Mouse (Mus musculus) midbrain, embryonic 11.5 days (tissue): ENCODE measurements around the gene Gm26657. TPM values are rescaled to one million over a fixed set of nuclear protein-coding genes. Genes with fewer than 3 reads are reported as not detected.

ENCODE experiments used
- ATAC-seq: fragments of 200-750 bp; cut with Nextera tagmentation; 2 replicates; pipeline ENCODE4 v1.8.0; 2017; ENCODE audit warnings: moderate TSS enrichment, moderate library complexity; ENCODE audit not compliant: low FRiP score
- DNase-seq: peaks from one replicate; pipeline ENCODE4 v3.0.0; 2015; ENCODE audit warnings: low spot score; ENCODE audit errors: missing footprints
- H3K27ac ChIP-seq: fragments of 300-500 bp; sonication (generic); 2 replicates; pipeline ENCODE4 v1.5.1; 2014; ENCODE audit warnings: low read depth, low read length
- H3K27me3 ChIP-seq: fragments of 300-500 bp; sonication (generic); 2 replicates; pipeline ENCODE4 v1.6.1; 2014; ENCODE audit warnings: mild to moderate bottlenecking, low read length, moderate library complexity, mixed read lengths; ENCODE audit not compliant: control insufficient read depth, insufficient read depth
- H3K36me3 ChIP-seq: fragments of 300-500 bp; sonication (generic); 2 replicates; pipeline ENCODE4 v1.6.1; 2014; ENCODE audit warnings: mild to moderate bottlenecking, low read length, moderate library complexity, mixed read lengths; ENCODE audit not compliant: control insufficient read depth, insufficient read depth
- H3K4me1 ChIP-seq: fragments of 300-500 bp; sonication (generic); 2 replicates; pipeline ENCODE4 v1.6.1; 2014; ENCODE audit warnings: low read length; ENCODE audit not compliant: control insufficient read depth, insufficient read depth
- H3K4me2 ChIP-seq: fragments of 300-500 bp; sonication (generic); 2 replicates; pipeline ENCODE4 v1.6.1; 2014; ENCODE audit warnings: mild to moderate bottlenecking, moderate library complexity
- H3K4me3 ChIP-seq: fragments of 300-500 bp; sonication (generic); 2 replicates; pipeline ENCODE4 v1.5.1; 2014; ENCODE audit warnings: low read depth, low read length
- H3K9ac ChIP-seq: fragments of 300-500 bp; sonication (generic); 2 replicates; pipeline ENCODE4 v1.6.1; 2014; ENCODE audit warnings: low read length
- H3K9me3 ChIP-seq: fragments of 300-500 bp; sonication (generic); 2 replicates; pipeline ENCODE4 v1.6.1; 2016; ENCODE audit warnings: low read length; ENCODE audit not compliant: control insufficient read depth
- WGBS: fragments of 180-500 bp; shearing (Covaris S2); extraction: QIAGEN DNeasy Blood & Tissue Kit; methylation state at CpG from one replicate; pipeline ENCODE4 v1.1.7; 2014; 5-methylcytosine and 5-hydroxymethylcytosine counted together
- polyA plus RNA-seq: library from polyadenylated mRNA; unstranded; fragments of >200 nt; fragmentation: Nextera tagmentation; extraction: Ambion mirVana; gene quantifications from 2 replicates; pipeline ENCODE4 v1.2.1, GENCODE M21; 2014

The Gm26657 gene
- polyA plus RNA-seq: 0.14 TPM in 1 of 2 replicates, not detected in the other

DNA sequence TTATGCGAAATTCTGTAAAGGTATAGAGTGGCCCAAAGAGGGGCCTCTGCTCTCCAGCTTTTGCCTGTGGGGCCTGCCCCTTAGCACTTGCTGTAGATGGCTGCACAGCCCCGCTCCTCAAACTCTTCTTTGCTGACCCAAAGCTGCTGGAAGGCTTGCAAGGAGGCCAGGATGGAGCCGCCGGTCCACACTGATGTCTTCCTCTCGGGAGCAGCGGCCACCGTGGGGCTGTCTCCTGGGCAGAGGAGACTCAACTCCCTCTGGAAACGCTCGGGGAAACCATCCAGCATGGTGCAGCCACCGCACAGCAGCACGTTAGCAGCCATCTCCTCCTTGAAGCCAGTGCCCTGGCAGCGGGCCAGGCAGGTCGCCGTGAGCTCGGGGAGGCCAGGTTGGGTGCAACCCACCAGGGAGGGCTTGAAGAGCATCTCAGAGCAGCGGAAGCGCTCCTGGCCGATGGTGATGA, at the start of gene Gm26657:
Gm26657 (plus strand) TSS at position 51 of the 466 bp plus-strand sequence.
- 93% methylated on average over 18 of the region's 18 CpGs for WGBS
- no peaks in the 10 kb centered on the region for H3K9me3 ChIP-seq
- H3K4me3 ChIP-seq: no peak within 1 kb of the TSS
- H3K4me1 ChIP-seq: no peaks in the 10 kb centered on the region
- DNase-seq: no peak
- no peak for ATAC-seq
- no peaks in the 10 kb centered on the region for H3K36me3 ChIP-seq
- no peak within 1 kb of the TSS for H3K9ac ChIP-seq
- no peak within 1 kb of the TSS for H3K4me2 ChIP-seq
- H3K27ac ChIP-seq: no peak within 1 kb of the TSS
- H3K27me3 ChIP-seq: no peaks in the 10 kb centered on the region

DNA sequence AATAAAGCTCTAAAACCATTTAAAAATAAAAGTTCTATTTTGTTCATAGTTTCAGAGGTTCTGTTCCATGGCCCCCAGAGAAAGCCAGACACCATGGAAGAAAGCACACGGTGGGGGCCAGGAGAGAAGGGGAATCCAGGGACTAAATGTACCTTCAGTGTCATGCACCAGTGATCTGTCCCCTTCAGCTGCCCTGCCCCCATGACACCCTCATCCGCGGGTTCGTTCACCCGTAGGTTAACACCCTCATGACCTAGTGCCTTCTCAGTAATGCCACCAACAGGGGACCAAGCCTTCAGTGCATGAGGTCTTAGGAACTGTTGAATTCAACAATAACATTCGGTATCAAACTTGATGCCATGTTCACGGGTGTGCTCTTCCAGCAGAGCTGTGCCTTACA, 43.5 kb upstream of the Gm26657 start:
- ATAC-seq (no peak), DNase-seq (no peak)
- H3K27ac ChIP-seq: no peak overlapping the region
- H3K9me3 ChIP-seq: no peaks in the 10 kb centered on the region
- H3K4me2 ChIP-seq: no peak overlapping the region
- whole genome bisulfite sequencing: 83% methylated on average over 7 of the region's 7 CpGs
- no peak overlapping the region for H3K4me3 ChIP-seq
- H3K27me3 ChIP-seq: no peaks in the 10 kb centered on the region
- H3K36me3 ChIP-seq: no peaks in the 10 kb centered on the region
- no peaks in the 10 kb centered on the region for H3K4me1 ChIP-seq
- no peak overlapping the region for H3K9ac ChIP-seq

DNA sequence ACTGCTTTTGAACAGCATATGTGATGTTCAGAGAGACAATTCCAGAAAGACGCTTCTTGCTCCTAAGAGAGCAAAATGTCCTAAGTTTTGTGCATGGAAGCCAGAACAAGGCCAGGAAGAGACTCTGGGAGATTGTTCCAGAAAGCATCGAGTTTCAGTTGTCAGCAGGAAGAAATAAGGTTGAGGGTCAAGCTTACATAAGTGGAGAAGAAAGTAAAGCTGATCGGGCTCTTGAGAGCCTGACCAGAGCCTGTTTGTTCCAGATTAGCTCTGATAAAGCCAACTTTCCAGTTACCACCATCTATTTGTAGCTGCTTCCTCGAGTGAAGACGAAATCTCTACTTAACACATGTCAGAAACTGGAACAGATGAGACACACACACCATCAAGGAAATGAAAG, 41.2 kb upstream of the Gm26657 start:
- H3K4me1 ChIP-seq: no peaks in the 10 kb centered on the region; the same call in 1 of the 2 replicates
- WGBS: 74% methylated on average over 5 of the region's 5 CpGs
- no peak overlapping the region for H3K4me3 ChIP-seq
- ATAC-seq: no peak
- DNase-seq: no peak
- H3K27ac ChIP-seq: no peak overlapping the region
- H3K9ac ChIP-seq: no peak overlapping the region
- H3K27me3 ChIP-seq: no peaks in the 10 kb centered on the region
- no peak overlapping the region for H3K4me2 ChIP-seq
- no peaks in the 10 kb centered on the region for H3K36me3 ChIP-seq
- no peaks in the 10 kb centered on the region for H3K9me3 ChIP-seq

DNA sequence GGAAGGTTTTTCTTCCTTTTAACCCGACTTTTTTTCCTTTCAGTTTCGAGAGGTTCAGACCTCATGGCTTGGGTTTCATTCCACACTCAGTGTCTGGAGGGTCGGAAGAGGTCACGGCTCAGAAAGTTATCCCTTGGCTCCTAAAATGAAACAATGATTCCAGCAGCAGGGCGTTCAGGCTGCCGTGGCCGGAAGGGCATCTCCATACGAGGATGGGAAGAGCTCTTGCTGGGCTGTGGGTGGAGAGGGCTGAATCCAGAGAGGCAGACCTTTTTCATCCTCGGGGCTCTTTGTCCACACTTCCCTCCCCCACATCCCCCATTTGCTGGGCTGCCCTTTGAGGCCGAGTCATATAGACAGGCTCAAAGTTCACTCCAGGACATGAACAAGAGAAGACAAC, 37.6 kb upstream of the Gm26657 start:
- no peak overlapping the region for H3K4me3 ChIP-seq
- peak overlapping the region; percentile 16; the same call in 1 of the 2 replicates for H3K4me2 ChIP-seq

DNA sequence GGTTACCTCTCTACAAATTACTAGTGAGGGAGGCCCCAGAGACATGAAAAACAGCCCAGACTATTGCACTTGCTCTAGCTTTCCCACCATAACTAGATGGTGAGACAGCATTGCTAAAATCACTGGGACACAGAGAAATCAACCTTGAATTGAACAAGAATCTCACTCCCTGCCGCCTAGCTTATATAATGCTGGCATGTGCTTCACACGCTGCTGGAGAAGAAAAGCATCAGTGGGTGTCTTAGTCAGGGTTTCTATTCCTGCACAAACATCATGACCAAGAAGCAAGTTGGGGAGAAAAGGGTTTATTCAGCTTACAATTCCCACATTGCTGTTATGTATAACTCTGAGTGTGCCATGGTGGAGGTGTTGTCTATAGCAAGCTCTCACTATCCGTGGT, 26.7 kb upstream of the Gm26657 start:
- ATAC-seq (no peak), DNase-seq (no peak)
- WGBS: 86% methylated on average over 3 of the region's 3 CpGs
- H3K9ac ChIP-seq: no peak overlapping the region
- no peaks in the 10 kb centered on the region for H3K27me3 ChIP-seq
- H3K9me3 ChIP-seq: no peaks in the 10 kb centered on the region
- H3K36me3 ChIP-seq: no peaks in the 10 kb centered on the region
- no peak overlapping the region for H3K4me3 ChIP-seq
- H3K4me2 ChIP-seq: no peak overlapping the region
- no peak overlapping the region for H3K27ac ChIP-seq
- peaks cover 2% of the 10 kb centered on the region; the same call in 1 of the 2 replicates for H3K4me1 ChIP-seq

More for the DNA sequence above, 37.6 kb upstream of the Gm26657 start:
- peaks cover 5% of the 10 kb centered on the region for H3K4me1 ChIP-seq
- DNase-seq (peak; percentile 87), ATAC-seq (peak; percentile 57; the same call in 1 of the 2 replicates)
- no peak overlapping the region for H3K9ac ChIP-seq
- WGBS: 2% methylated on average over 10 of the region's 10 CpGs
- no peaks in the 10 kb centered on the region for H3K9me3 ChIP-seq
- H3K36me3 ChIP-seq: no peaks in the 10 kb centered on the region
- H3K27me3 ChIP-seq: no peaks in the 10 kb centered on the region
- no peak overlapping the region for H3K27ac ChIP-seq

DNA sequence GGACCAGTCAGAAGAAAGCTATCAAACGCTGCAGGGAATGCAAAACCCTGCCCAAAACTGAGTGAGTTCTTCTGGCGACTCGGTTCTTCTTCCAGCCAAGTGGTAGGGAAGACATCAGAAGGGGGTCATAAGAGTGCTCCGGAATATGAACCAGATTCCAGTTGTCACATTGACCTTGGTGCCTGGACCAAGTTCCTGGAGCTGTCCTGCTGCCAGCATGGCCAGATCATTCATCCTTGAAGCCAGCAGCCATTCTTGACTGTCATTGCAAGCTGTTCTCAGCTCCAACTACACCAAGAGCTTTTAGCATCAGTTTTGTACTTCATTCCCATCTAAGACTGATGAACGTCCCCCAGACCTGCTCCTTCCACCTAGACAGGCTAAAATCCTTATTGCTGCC, 23.1 kb upstream of the Gm26657 start:
- no peak overlapping the region for H3K9ac ChIP-seq
- no peaks in the 10 kb centered on the region for H3K9me3 ChIP-seq
- no peak overlapping the region for H3K4me3 ChIP-seq
- H3K4me1 ChIP-seq: no peaks in the 10 kb centered on the region
- no peak overlapping the region for H3K27ac ChIP-seq
- DNase-seq (no peak), ATAC-seq (no peak)
- WGBS: 66% methylated on average over 5 of the region's 5 CpGs
- no peaks in the 10 kb centered on the region for H3K27me3 ChIP-seq
- H3K4me2 ChIP-seq: no peak overlapping the region
- H3K36me3 ChIP-seq: no peaks in the 10 kb centered on the region

DNA sequence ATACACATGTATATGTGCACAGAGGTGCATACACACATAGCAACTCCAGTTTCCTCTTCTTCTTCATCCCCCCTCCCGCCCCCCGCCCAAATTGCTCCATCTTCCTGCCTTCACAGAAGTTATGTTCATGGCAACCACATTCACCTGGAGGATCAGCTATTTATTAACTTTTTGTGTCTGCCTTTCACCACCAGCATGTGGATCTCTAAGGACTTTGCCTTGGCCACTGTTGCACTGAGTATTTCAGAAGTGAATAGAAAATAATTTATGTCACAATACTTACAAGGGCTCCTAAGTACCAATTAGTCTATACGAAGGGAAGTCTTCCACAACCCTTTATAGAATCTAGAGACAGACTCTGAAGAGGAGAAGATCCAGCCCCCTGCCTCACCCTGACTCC, 21.9 kb upstream of the Gm26657 start:
- Histone ChIP-seq H3K27me3 (no peaks in the 10 kb centered on the region), H3K4me3 (no peak overlapping the region), H3K9me3 (no peaks in the 10 kb centered on the region), H3K36me3 (no peaks in the 10 kb centered on the region), H3K4me1 (no peaks in the 10 kb centered on the region), H3K27ac (no peak overlapping the region), H3K4me2 (no peak overlapping the region), H3K9ac (no peak overlapping the region)
- no peak for DNase-seq
- 92% methylated on average over 3 of the region's 3 CpGs for WGBS
- ATAC-seq: no peak

DNA sequence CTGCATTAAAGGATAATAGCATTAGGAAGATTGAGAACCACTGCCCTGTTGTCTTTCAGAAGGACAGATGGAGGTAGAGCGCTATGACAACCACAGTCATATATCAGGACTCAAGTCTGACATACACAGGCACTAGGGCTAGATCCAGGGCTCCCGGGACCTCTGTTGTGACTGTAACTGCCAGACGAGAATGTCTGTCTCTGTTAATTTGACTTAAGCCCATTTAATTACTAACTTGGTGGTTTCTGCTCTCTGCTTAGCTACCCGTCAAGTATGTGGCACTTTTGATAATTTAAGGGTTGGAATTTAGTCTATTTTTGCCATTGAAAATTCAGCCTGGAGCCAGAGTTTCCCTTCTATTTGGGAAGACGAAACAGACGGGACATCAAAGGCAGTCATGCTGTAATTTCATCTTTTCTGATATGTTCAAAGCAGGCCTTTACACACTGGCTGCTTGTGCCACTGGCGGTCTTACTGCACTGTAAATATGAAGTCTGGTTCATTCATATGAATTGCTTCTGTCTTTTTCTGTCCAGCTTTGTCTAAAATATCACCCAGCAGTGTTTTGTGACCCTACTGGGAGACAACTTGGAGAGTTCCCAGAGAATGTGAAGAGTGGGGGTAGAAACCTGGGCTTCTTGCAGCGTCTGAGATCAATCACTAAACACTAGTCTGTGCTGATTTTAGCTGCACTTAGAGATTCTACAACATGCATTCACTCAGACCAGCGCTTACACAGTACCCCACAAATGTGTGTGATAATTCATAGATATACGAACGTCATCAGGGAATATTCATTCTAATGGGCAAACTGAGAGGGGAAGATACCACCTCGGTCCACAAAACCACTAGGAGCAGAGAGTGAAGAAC, 21.1 kb upstream of the Gm26657 start:
- no peak overlapping the region for H3K4me2 ChIP-seq
- ATAC-seq (no peak), DNase-seq (no peak)
- H3K9me3 ChIP-seq: no peaks in the 10 kb centered on the region
- no peak overlapping the region for H3K9ac ChIP-seq
- no peaks in the 10 kb centered on the region for H3K36me3 ChIP-seq
- no peaks in the 10 kb centered on the region for H3K27me3 ChIP-seq
- H3K4me1 ChIP-seq: no peaks in the 10 kb centered on the region
- no peak overlapping the region for H3K27ac ChIP-seq
- no peak overlapping the region for H3K4me3 ChIP-seq
- WGBS: 82% methylated on average over 12 of the region's 12 CpGs

DNA sequence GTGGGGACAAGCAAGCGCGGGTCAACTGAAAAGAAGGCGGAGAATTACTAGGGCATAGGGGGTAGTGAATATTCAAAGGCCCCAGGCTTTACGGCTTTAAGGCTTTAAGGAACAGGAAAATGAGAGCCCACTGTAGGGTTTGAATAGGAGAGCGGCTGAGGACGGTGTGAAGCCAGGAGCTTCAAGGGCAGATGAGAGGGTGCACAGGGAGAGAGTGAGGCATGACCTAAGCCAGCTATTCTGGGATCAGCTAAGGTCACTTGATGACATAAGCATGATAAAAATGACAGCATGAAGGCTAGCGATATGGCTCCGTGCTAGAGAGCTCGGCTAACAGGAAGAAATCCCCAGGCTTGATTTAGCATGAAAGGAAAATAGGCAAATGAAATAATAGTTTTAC, 20.4 kb upstream of the Gm26657 start:
- whole genome bisulfite sequencing: 68% methylated on average over 9 of the region's 9 CpGs
- no peaks in the 10 kb centered on the region for H3K36me3 ChIP-seq
- H3K9ac ChIP-seq: no peak overlapping the region
- H3K9me3 ChIP-seq: no peaks in the 10 kb centered on the region
- DNase-seq (no peak), ATAC-seq (no peak)
- no peak overlapping the region for H3K4me2 ChIP-seq
- no peaks in the 10 kb centered on the region for H3K27me3 ChIP-seq
- H3K4me3 ChIP-seq: no peak overlapping the region
- H3K4me1 ChIP-seq: no peaks in the 10 kb centered on the region
- H3K27ac ChIP-seq: no peak overlapping the region
